Mouse (Mus musculus) right cerebral cortex, postnatal 36 days (tissue): Measurements from ENCODE around the gene Cmtm4.

ENCODE experiments used
- DNase-seq, 2 experiments: peaks; one replicate each; pipeline ENCODE4 v3.0.0; 2022; ENCODE audit warnings: low spot score in 2 of 2, mixed read lengths in 1 of 2

The Cmtm4 gene

GRCm38 (mm10) chr8:104374864-104375846 is 20.5 kb downstream of the Cmtm4 start:
- DNase-seq, result no peak

- DNase-seq, result no peak
Measured at GRCm38 (mm10) chr8:104374269-104374668, 21.3 kb downstream of the Cmtm4 start.

DNA sequence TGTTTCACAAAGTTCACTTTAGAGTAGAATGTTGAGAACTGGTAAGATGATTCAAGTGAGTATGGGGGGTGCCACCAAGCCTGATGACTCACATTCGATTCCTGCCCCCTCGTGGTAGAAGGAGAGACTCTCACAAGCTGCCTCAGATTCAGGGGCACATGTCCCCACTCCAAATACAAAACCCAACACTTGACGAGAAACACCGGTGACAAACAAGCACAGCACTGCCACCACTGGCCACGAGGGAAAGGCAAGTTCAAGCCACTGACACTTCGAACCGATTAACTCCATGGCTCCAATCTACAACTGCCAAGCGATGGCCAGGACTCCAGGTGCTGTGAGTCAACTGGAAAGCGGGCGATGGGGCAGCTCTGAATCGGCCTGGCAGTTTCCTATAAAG is 21.8 kb downstream of the Cmtm4 start:
- DNase-seq, result no peak

DNA sequence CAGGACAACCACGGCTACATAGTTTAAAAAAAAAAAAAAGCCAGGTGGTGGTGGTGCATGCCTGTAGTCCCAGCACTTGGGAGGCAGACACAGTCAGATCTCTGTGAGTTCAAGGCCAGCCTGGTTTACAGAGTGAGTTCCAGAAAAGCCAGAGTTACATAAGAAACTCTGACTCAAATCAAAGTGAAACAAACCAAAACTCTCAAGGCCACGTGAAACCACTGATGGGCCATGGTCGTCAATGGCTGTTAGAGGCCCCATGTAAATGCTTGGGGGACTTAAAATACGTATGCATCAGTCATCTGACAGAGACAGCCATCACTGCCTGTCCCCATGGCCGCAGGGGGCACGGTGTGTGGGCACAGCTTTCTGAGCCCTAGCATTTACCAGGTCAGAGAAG is 24.5 kb downstream of the Cmtm4 start:
- no peak for DNase-seq

GRCm38 (mm10) chr8:104370071-104370470 is 25.5 kb downstream of the Cmtm4 start:
- no peak for DNase-seq

DNA sequence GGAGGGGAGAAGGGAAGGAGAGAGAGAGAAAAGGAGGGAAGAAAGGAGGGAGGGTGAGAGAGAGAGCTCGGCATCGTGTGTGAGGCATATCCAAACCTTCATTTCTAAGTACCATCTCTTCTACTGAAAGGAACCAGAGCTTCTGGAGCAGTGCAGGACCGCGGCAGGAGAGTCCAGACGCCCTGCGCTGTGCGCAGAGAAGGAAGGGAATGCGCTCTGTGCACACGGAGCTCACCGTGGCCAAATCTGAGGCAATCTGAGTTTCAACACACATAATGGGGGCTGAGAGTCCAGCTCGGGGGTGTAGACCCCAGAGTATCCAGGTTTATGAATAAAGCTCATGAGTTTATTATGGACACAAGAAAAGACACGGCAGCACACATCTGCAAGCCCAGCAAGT is 26.0 kb downstream of the Cmtm4 start:
- no peak for DNase-seq

DNA sequence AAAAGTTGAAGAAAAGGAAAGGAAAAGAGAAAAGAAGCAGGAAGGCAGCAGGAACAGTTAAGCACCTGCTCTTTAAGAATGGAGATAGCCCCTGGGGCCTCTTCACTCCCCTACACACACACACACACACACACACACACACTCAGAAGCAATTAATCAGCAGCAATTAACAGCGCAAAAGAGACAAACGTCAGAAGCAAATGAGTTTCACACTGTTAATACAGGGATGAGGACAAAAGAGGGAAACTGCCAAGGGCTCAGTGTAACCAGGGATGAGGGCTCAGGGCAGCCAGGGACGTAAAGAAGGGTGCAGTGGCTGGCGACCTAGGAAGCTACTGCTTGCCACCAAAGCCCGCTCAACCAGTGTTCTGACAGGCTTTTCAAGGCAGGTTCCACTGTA is 28.2 kb downstream of the Cmtm4 start:
- DNase-seq, result no peak

- DNase-seq, result no peak
Measured at GRCm38 (mm10) chr8:104365695-104366094, 29.9 kb downstream of the Cmtm4 start.

GRCm38 (mm10) chr8:104359778-104360456 is 35.7 kb downstream of the Cmtm4 start:
- DNase-seq, result no peak

- no peak for DNase-seq
Measured at GRCm38 (mm10) chr8:104358637-104359036, 37.0 kb downstream of the Cmtm4 start.

- no peak for DNase-seq
Measured at GRCm38 (mm10) chr8:104354504-104354903, 41.1 kb downstream of the Cmtm4 start.

- DNase-seq, result no peak
Measured at GRCm38 (mm10) chr8:104353186-104353585, 42.4 kb downstream of the Cmtm4 start.

DNA sequence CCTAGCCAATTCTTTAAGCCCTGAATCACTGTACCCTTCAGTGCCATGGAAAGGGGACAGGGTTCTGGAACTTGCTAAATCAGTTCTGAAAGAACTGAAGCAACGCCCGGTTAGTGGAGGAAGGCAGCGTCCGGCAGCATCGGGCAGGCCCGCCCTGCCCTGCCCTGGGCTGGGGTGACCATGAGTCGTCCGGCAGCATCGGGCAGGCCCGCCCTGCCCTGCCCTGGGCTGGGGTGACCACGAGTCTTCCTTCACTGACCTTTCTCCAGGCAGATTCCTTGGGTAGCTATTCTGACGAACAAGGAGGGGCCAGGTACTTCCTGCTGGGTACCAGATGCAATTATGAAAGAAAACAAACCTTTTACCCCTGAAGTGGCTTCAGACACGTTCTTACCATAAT is 45.6 kb downstream of the Cmtm4 start:
- no peak for DNase-seq

GRCm38 (mm10) chr8:104348971-104349370 is 46.6 kb downstream of the Cmtm4 start:
- no peak for DNase-seq

- DNase-seq, result no peak
Measured at GRCm38 (mm10) chr8:104346706-104347105, 48.9 kb downstream of the Cmtm4 start.

- no peak for DNase-seq
Measured at GRCm38 (mm10) chr8:104344622-104345021, 51.0 kb downstream of the Cmtm4 start.

GRCm38 (mm10) chr8:104343957-104344356 is 51.6 kb downstream of the Cmtm4 start:
- peak; percentile 67 to 71 for DNase-seq

DNA sequence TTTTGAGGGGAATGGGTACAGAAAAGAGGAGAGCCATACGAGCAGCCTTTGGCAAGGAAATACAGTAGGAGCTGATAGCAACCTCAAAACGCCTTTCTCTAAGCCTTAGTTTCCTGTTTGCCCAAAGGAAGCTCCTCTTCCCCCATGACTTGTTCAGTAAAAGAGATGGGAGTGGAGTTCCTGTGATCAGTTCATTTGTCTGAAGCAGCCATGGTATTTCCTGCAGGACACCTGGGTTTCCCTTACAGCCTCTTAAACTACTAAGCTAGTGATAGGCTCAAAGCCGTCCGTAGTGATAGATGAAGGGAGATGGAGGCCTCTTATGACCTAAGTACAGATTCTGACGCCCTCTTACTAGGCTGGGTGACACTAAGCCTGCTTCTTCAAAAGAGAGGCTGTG is 53.2 kb downstream of the Cmtm4 start:
- DNase-seq, result no peak

DNA sequence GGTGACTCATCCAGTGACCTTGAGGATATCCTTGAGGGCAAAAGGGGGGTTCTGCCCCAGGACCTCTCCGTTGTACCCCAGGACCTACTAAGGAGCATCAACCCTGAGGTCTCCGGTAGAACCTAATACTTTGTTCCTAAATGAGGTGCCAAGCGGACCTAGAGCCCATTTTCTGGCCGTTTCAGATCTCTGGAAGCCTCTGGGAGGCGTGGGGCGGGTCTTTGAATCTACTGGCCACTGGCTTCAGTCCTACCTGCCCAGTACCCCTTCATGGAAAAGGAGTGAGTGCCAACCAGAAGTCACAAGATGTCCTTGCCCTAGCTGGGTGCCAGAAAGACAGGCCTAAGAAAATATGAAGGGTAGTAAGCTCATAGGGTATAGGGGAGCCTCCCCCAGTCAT is 53.9 kb downstream of the Cmtm4 start:
- no peak for DNase-seq

GRCm38 (mm10) chr8:104341106-104341561 is 54.5 kb downstream of the Cmtm4 start:
- peak in 1 of 2 experiments; percentile 16 for DNase-seq

- peak in 1 of 2 experiments; percentile 39 for DNase-seq
Measured at GRCm38 (mm10) chr8:104340233-104341105, 55.1 kb downstream of the Cmtm4 start.

GRCm38 (mm10) chr8:104339983-104340232 is 55.7 kb downstream of the Cmtm4 start:
- DNase-seq, result no peak
